Mouse (Mus musculus) right cerebral cortex, postnatal 14 days (tissue): Measurements from ENCODE around the gene Vmn2r29.
"Not testable (repeated sequence)": the region's sequence is repeated elsewhere in the genome, so short reads cannot be mapped to it uniquely, and the experiment has no call there.

Experiments
- DNase-seq: peaks from one replicate; pipeline ENCODE4 v3.0.0; 2022

The Vmn2r29 gene

GRCm38 (mm10) chr7:7247228-7247627 is at the start of gene Vmn2r29:
Vmn2r29 (minus strand) TSS chr7:7247328.
- not testable (repeated sequence) for DNase-seq

- DNase-seq: peak; percentile 36
Observed at GRCm38 (mm10) chr7:7295595-7295994, 48.5 kb upstream of the Vmn2r29 start.

GRCm38 (mm10) chr7:7281383-7281782 is 34.3 kb upstream of the Vmn2r29 start:
- no peak for DNase-seq

- DNase-seq: peak; percentile 76
Observed at GRCm38 (mm10) chr7:7277966-7278567, 30.9 kb upstream of the Vmn2r29 start, which contains the start of gene Gm45844. Gm45844 (minus strand) TSS chr7:7278289.

GRCm38 (mm10) chr7:7277556-7277955 is 30.4 kb upstream of the Vmn2r29 start:
- not testable (repeated sequence) for DNase-seq

GRCm38 (mm10) chr7:7209313-7210151 is 37.6 kb downstream of the Vmn2r29 start, which contains the start of gene Zfp772:
Zfp772 (minus strand) TSS chr7:7209998.
- DNase-seq: not testable (repeated sequence)

- DNase-seq: peak; percentile 76
Observed at GRCm38 (mm10) chr7:7188191-7188942, 58.8 kb downstream of the Vmn2r29 start.

GRCm38 (mm10) chr7:7187417-7188190 is 59.5 kb downstream of the Vmn2r29 start:
- DNase-seq: no peak

- no peak for DNase-seq
Observed at GRCm38 (mm10) chr7:7185897-7186296, 61.2 kb downstream of the Vmn2r29 start.
